Mouse (Mus musculus): ENCODE results near the gene Acad10.
A peak's percentile ranks its signal among the peaks of the same experiment; 100 is the strongest.
"Not testable (repeated sequence)": the region's sequence is repeated elsewhere in the genome, so short reads cannot be mapped to it uniquely, and the experiment has no call there.

Gene Acad10

DNA sequence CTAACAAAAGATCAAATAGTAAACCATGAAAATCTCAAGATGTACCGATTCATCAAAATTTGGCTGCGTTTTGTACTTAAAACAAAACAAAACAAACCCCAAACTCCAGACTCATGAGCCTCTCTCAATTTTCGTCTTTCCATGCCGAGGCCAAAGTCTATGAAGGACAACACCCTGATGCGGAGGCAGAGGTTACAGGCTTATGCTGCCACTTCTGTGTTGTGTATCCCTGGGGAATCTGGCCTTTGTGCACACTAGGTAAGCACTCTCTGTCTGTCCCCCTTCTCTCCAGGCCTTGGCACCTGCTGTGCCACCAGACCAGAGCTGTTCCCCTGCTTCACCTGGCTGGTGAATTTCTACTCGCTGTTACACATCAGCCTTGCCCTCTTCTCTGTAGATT lies 2.7 kb downstream of the Acad10 start:
- DNase-seq (ENCODE audit: low spot score in 2 of 2), result not testable (repeated sequence)

DNA sequence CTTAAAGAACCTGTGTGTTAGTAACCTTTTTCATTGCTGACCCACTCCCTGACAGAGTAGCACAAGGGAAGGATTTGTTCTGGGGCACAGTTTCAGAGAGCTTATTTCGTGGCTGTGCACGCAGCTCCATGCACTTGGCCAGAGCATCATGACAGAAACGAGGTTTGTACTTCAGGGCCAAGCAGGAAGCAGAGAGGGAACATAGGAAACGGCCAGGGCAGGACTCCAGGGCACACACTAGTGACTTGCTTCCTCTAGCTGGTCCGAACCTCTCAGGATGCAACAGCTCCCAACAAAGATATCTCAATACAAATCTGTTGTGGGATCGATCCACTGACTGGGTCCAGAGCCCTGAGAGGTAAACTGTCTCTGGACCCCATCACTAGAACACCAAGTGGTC lies 3.4 kb downstream of the Acad10 start:
- DNase-seq (ENCODE audit: low spot score in 2 of 2), result not testable (repeated sequence)

DNA sequence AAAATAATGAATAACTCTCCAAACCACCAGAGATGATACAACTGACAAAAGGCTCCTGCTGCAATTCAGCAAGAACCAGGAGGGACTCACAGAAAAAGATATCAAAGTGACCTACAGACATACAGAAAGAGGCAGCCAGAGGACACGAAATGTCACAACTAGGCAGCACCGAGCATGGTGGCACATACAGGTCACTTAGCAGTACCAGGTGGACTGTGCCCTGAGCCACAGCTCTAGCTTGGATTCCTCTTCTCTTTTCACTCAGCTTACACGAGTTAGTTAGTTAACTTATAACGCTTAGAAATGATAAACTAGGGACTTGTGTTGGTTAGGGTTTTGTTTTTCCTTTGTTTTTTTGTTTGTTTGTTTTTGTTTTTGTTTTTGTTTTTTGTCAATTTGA lies 5.8 kb downstream of the Acad10 start:
- DNase-seq (ENCODE audit: low spot score in 2 of 2), result no peak

DNA sequence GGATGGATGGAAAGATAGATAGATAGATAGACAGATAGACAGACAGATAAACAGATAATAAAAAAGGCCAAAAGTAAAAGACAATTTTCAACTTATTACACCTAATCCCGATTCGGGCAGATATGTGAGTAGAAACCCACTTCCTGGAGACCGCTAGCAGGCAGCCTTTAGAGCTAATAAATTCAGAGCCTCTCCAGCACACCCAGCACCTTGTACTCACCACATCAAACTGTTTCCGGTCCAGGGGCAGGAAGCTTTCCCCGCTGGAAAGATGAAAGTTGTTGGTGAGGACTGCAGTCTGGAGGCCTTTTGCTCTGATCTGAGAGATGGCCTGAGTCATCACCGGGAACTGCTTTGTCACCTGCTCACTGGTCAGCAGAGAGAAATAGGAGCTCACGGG lies 11.2 kb downstream of the Acad10 start:
- DNase-seq (ENCODE audit: low spot score in 2 of 2), result no peak

DNA sequence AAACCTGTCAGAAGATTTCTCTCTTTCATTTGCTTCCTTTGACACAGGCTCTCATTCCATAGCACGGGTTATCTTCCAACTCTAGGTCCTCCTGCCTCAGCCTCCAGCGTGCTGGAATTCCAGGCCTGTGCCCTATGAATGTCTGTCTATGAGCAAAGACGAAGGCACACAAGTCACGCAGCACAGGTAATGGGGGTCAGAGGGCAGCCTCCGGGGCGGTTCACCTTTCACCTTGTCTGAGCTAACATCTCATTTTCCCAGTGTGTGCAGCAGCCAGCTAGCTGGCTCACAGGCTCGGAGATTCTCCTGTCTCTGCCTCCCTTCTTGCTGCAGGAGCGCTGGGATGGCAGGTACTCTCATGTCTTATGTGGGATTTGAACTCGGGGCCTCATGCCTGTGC lies 20.7 kb downstream of the Acad10 start:
- no peak for DNase-seq (ENCODE audit: low spot score in 2 of 2)

DNA sequence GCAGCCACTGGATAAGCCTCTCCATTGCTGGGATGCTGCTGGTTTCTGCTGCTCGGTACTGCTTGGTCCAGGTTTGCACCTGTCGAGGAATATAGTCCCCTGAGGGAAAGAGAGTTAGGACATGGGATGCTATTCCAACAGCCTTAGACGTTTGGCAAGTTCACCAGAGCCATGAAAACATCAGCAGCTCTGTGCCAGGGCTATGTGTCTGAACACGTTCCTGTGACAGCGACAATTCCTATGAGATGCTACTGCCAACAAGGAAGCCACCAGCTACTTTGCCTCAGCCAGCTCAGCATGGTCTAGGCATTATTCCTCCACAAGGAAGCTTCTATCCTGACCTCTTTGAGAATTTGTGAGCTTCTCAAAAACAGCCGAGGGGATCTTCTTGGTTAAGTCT lies 23.0 kb downstream of the Acad10 start:
- DNase-seq (ENCODE audit: low spot score in 2 of 2), result no peak

DNA sequence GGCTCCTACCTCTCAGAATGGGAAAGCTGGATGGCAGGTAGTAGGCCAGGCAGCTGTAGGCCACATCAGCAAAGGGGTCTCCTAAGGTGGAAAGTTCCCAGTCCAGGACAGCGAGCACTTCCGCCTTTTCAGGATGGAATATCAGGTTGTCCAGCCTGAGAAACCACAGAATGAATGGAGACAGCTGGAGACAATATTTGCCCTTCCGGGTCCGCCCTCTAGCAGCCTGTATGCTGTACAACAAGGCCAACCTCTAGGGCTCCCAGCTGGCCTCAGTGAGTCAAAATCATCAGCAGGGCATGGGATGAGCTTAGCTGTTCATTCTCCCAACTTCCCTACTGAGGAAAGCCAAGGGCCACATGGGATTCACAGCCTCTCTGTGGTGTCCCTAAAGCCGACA lies 25.6 kb downstream of the Acad10 start:
- no peak for DNase-seq (ENCODE audit: low spot score in 2 of 2)

DNA sequence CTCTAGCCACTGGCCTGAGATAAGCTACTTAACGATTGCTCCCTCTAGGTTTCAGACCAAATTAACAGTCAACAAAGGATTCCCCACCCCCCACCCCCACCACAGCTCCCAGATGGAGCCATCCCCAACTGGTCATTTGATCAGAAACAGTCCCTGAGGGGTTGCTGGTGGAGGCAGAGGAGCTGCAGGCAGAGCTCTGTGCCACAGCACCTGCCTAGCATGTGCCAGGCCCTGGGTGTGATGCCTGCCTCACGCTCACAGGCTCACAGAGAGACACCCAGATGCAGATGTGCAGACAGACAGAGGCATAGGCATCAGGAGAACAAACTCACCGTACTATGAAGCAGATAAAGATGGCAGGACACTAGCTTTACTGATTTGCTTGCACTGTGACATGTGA lies 27.5 kb downstream of the Acad10 start:
- no peak for DNase-seq (ENCODE audit: low spot score in 2 of 2)

DNA sequence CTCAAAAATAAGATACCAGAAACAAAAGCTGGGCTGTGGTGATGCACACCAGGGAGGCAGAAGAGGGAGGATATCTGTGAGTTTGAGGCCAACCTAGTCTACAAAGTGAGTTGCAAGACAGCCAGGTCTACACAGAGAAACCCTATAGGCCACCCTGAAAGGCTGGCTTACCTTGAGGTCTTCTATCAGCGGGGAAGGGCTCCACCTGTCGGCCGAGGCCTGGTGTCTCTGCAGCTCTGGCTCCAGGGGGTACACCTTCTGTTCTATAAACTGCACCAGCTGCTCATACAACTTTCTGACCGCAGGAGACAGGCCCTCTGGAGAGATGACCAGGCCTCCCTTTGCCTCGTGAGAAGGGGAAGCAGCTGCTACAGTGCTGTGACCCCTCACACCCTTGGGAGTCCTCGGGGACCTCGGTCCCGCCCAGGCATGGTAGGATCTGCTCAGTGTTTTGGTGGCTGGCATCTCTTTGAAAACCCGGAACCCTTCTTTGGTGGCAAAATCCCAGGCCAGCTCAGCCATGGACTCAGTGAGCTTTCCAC lies 29.1 kb downstream of the Acad10 start:
- not testable (repeated sequence) for DNase-seq (ENCODE audit: low spot score in 2 of 2)

DNA sequence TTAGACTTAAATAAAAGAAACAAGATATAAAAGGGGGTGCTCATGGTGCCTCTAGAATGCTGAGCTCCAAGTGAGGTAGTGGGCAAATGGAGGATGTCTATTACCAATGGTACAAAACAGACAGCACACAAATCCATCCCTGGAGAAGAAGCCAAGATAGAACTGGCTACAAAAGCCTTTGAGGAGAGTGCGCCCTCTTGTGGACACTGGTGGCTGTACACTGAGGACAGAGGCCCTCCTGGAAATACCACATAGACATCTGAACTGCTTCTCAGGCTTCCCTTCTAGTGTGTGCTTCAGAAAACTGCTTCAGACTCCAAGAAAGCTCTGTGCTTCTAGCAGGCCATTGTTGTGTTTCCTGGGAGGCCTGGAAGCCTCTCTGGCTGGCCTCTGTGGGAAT lies 32.4 kb downstream of the Acad10 start:
- DNase-seq (ENCODE audit: low spot score in 2 of 2), result peak; percentile 14 to 53

DNA sequence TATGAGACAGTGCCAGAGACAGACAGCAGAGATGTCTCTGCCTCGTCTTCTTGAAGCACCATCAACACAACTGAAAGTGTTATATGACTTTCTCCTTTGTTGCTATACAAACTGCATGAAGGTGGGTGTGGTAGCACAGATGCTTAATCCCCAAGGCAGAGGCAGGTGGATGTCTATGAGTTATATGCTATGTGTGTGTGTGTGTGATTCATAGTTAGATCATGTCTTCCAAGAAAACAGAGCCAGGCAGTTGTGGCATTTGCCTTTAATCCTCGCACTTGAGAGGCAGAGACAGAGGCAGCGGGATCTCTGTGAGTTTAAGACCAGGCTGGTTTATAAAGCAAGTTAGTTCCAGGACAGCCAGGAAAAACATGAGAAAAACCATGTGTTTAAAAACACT lies 37.1 kb downstream of the Acad10 start:
- DNase-seq (ENCODE audit: low spot score in 2 of 2), result no peak

DNA sequence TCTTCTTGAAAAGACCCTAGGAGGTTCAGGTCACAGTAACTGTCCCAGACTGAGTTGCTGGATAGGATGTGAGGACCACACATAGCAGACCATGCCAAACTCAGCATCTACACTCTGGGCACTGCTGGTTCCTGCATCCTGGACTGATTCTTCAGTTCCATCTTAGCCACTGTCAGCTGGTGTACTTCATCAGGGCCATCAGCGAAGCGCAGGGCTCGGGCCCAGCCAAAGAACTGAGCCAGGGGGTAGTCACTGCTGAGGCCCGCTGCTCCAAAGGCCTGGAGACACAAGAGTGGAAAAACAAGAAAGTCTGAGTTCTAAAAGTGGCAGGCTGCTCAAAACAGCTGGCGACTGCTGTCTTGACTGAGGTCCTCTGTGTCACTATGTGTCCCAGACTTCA lies 39.2 kb downstream of the Acad10 start:
- DNase-seq (ENCODE audit: low spot score in 2 of 2), result no peak

DNA sequence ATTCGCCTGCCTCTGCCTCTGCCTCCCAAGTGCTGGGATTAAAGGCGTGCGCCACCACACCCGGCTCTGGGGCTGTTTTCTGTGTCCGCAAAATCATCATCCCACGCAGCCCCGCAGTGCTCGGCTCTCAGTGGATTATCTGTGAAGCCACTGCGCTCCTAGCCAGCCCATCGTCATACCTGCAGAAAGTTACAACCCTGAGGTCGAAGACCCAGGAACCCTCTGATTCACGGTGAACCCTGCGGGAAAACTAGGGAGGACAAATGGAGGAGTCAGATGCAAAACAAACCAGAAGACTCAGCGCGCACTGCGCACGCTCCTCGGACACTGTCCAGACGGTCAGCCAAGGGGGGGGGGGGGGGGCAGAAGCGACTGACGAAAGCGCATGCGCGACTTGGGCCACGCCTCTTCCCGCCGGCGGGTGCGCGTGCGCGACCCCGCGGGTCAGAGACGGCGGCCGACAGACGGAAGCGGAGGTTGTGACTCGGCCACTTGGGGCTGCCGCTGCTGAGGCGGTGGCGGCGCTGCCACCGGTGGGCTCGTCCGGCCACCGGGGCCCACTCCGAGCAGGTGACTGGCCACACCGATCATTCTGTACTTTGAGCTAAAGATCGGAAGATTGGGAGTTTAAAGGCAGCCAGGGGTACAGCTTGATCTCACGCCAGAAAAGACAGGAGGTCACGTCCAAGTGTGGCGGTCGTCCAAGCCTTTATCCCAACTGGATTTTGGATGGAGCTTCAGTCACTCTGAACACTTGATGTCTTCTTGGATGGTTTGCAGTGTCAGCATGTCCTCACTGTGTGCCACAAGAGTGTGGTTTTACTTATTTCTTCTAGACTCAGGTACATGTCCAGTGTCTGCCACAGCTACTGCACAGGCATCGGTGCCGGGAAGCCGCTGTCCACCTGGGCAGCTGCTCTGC lies 41.5 kb downstream of the Acad10 start, which contains the start of gene Acad12:
Acad12 (minus strand) TSS at position 347 of the 922 bp plus-strand sequence.
- DNase-seq (ENCODE audit: low spot score in 2 of 2), result peak; percentile 49 to 63

DNA sequence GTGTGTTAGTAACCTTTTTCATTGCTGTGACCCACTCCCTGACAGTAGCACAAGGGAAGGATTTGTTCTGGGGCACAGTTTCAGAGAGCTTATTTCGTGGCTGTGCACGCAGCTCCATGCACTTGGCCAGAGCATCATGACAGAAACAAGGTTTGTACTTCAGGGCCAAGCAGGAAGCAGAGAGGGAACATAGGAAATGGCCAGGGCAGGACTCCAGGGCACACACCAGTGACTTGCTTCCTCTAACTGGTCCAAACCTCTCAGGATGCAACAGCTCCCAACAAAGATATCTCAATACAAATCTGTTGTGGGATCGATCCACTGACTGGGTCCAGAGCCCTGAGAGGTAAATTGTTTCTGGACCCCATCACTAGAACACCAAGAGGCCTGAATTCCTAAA lies 45.4 kb downstream of the Acad10 start:
- DNase-seq (ENCODE audit: low spot score in 2 of 2), result not testable (repeated sequence)

DNA sequence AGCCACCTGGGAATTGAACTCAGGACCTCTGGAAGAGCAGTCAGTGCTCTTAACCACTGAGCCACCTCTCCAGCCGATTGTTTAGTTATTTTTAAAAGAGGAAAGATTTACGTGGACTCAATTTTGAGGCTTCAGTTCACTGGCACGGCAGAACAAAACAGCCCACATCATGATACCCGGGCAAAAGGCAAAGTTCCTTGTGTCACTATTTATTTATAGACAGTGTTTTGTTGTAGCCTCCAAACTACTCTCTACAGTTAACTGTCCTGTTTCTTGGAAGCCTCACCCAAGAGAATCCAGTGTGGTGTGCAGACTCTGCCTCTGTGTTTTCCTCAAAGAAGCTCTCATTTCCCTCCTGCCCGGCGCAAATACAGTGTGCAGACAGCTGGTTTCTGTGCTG lies 48.3 kb downstream of the Acad10 start:
- no peak for DNase-seq (ENCODE audit: low spot score in 2 of 2)

DNA sequence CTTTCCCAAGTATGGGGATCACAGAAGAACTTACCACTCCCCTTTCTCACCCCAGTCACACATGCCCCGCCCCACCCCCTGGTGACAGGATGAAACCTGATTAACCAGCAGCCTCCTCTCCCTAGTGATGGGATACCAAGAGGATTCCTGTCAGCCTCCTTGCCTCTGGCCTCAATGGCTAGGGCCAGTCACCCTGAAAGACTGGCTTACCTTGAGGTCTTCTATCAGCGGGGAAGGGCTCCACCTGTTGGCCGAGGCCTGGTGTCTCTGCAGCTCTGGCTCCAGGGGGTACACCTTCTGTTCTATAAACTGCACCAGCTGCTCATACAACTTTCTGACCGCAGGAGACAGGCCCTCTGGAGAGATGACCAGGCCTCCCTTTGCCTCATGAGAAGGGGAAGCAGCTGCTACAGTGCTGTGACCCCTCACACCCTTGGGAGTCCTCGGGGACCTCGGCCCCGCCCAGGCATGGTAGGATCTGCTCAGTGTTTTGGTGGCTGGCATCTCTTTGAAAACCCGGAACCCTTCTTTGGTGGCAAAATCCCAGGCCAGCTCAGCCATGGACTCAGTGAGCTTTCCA lies 50.7 kb downstream of the Acad10 start:
- not testable (repeated sequence) for DNase-seq (ENCODE audit: low spot score in 2 of 2)

DNA sequence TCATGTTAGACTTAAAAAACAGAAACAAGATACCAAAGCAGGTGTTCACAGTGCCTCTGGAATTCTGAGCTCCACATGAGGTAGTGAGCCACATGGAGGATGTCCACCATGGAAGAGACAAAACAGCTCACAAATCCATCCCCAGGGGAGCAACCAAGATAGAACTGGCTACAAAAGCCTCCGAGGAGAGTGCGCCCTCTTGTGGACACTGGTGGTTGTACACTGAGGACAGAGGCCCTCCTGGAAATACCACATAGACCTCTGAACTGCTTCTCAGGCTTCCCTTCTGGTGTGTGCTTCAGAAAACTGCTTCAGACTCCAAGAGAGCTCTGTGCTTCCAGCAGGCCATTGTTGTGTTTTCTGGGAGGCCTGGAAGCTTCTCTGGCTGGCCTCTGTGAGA lies 54.2 kb downstream of the Acad10 start:
- DNase-seq (ENCODE audit: low spot score in 2 of 2), result peak; percentile 37 to 68

DNA sequence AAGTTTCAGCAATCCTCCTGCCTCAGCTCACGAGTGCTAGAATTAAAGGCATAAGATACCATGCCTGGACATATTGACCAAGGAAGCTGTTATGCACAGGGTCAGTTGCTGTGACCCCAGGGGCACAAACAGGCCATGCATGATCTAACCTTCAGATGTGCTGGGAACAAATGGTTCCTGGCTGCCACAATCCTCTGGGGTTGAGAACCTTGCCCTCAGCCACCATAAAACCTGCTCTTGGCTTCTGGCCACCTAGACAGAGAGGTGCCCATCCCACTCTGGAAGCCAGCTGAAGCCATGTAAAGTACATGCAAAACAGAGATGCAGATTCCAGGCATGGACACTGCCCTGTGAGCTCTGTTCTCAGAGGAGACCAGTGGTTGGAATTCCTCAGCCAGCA lies 56.5 kb downstream of the Acad10 start:
- not testable (repeated sequence) for DNase-seq (ENCODE audit: low spot score in 2 of 2)

DNA sequence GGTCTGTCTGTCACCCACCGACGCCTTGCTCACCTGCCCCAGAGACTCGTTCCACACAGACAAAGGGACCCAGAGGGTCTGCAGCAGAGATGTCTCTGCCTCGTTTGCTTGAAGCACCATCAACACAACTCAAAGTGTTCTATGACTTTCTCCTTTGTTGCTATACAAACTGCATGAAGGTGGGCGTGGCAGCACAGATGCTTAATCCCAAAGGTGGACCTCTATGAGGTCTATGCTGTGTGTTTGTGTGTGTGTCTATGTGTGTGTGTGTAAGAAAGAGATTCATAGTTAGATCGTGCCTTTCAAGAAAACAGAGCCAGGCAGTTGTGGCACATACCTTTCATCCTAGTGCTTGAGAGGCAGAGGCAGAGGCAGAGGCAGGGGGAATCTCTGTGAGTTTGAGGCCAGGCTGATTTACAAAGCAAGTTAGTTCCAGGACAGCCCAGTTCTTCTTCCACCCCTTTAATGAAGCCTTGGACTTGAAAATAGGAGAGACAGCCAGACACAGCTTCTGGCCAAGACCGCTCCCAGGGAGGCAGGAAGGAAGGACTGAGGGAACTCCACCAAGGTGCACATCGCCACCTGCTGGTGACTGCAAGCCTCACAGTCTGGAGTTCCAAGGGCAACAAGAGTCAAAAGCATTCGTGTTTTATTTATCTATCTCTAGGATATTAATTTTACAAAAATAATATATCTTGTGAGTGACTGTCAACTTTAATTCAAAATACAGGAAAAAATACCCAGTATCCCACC lies 58.6 kb downstream of the Acad10 start:
- peak; percentile 56 to 85 for DNase-seq (ENCODE audit: low spot score in 2 of 2)

DNA sequence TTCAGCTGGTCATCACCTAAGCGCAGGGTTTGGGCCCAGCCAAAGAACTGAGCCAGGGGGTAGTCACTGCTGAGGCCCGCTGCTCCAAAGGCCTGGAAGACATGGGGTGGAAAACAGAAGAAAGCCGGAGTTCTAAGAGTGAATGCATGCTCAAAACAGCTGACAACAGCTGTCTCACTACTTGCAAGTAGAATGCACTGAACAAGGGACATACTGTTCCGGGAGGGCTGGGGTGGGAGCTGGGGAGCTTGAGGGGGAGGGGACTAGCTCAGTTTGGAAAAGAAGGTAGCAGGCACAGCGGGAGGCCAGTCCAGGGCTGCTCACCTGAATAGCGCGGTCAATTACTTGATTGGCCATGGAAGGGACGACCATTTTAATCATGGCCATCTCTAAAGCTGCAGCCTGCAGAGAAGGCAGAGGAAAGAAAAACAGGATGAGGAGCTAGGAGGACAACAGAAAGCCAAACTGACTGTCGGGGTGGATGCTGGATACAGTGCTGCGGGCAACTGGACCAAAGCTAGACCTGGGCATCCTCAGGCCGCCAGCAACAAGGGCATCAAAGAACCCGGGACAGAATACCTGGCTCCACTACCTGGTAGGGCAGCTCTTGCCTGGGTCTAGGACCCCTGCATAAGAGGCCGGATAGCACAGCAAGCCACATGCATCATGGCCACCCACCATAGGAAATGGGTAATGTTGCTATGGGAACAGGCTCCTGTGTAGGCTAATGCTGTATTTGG lies 61.3 kb downstream of the Acad10 start:
- no peak for DNase-seq (ENCODE audit: low spot score in 2 of 2)

DNA sequence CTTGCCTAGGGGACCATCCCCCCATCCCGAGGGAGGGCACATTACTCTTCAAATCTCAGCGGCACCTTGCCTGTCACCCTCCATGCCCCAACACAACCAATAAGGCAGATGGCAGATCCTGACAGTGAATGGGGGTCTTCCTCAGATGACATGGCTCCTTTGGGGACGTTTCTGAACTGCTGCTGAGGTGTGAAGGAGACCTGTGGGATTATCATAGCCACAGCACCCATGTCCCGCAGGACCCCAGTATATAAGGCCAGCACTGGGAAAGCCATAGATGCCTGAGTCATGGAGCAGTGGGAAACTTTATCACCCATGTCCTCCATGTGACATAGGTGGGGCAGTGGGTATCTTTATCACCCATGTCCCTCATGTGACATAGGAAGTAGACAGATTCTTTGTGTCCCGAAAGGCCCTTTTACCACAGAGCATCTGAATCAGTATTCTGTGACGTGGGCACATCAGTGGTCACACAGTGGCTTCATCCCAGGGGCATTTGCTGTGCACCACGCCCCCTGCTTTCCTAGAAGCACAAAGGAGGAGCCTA lies 62.2 kb downstream of the Acad10 start:
- no peak for DNase-seq (ENCODE audit: low spot score in 2 of 2)

Data from frontal cortex, postnatal 14 days (tissue).